Mouse (Mus musculus) cortical plate, adult 2 months (tissue): ENCODE measurements at regions not wholly inside any gene's neighbourhood (a gene's known extent, or its start where the extent isn't known, plus 50 kb on each side); places are given as distances from the start of the nearest gene placed in this dataset.

Experiments used
- H3K27ac ChIP-seq: fragments of 200-500 bp; 2 replicates; pipeline ENCODE4 v1.5.1; 2012; ENCODE audit warnings: low read length, control low read depth, inconsistent platforms; ENCODE audit not compliant: insufficient read depth
- H3K4me1 ChIP-seq: fragments of 200-500 bp; 2 replicates; pipeline ENCODE4 v1.6.1; 2011; ENCODE audit warnings: low read length; ENCODE audit not compliant: control insufficient read depth, insufficient read depth
- H3K4me3 ChIP-seq: fragments of 200-500 bp; 2 replicates; pipeline ENCODE4 v1.5.1; 2011; ENCODE audit warnings: mild to moderate bottlenecking, low read length, control low read depth; ENCODE audit not compliant: insufficient read depth
- CTCF ChIP-seq: fragments of 200-500 bp; IDR thresholded peaks from 2 replicates; pipeline ENCODE4 v1.5.1; 2011; ENCODE audit warnings: mild to moderate bottlenecking, control low read depth, low read length; ENCODE audit not compliant: insufficient read depth; ENCODE audit errors: extremely low read depth
- POLR2A ChIP-seq: fragments of 200-500 bp; IDR thresholded peaks from 2 replicates; pipeline ENCODE4 v1.6.1; 2011; ENCODE audit warnings: mild to moderate bottlenecking, low read length, control low read depth; ENCODE audit not compliant: insufficient read depth; ENCODE audit errors: extremely low read depth

DNA sequence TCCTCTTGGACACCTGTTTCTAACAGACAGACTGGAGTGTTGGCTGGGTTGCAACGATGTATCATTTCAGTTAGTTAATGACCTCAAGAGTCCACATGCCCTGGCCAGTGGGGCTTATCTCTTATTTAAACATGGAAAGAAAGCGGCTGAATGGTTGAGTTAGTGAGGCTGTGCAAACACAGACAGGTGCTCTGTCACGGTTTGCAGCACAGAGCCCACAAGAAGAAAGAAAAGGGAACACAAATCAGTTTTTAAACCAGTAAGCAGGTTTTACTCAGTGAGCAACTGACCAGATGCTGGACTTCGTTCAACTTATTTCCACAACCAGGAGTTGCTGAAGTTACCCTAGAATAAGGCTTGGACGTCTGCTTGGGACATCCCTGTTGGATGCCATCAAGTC lies 86.3 kb downstream of the Qrsl1 start:
- TF ChIP-seq POLR2A (no peak), CTCF (no peak)
- no peak overlapping the region for H3K27ac ChIP-seq

GRCm38 (mm10) chr10:43817522-43818198 lies 83.9 kb downstream of the Qrsl1 start:
- TF ChIP-seq CTCF (no peak), POLR2A (no peak)

More for the DNA sequence above, 86.3 kb downstream of the Qrsl1 start:
- H3K4me1 ChIP-seq, result no peaks in the 10 kb centered on the region
- no peak overlapping the region for H3K4me3 ChIP-seq

GRCm38 (mm10) chr10:43818623-43819022 lies 82.9 kb downstream of the Qrsl1 start:
- TF ChIP-seq CTCF, result no peak
- TF ChIP-seq POLR2A, result no peak
- Histone ChIP-seq H3K27ac (no peak overlapping the region), H3K4me3 (no peak overlapping the region), H3K4me1 (no peaks in the 10 kb centered on the region)

More at GRCm38 (mm10) chr10:43817522-43818198, 83.9 kb downstream of the Qrsl1 start:
- Histone ChIP-seq H3K4me3 (no peak overlapping the region), H3K4me1 (no peaks in the 10 kb centered on the region), H3K27ac (no peak overlapping the region)

GRCm38 (mm10) chr10:43819434-43819833 lies 82.1 kb downstream of the Qrsl1 start:
- no peak overlapping the region for H3K27ac ChIP-seq
- no peaks in the 10 kb centered on the region for H3K4me1 ChIP-seq
- TF ChIP-seq CTCF (no peak), POLR2A (no peak)

GRCm38 (mm10) chr10:43822615-43823014 lies 78.9 kb downstream of the Qrsl1 start:
- TF ChIP-seq POLR2A (no peak), CTCF (no peak)
- Histone ChIP-seq H3K27ac (no peak overlapping the region), H3K4me3 (no peak overlapping the region), H3K4me1 (no peaks in the 10 kb centered on the region)

More at GRCm38 (mm10) chr10:43819434-43819833, 82.1 kb downstream of the Qrsl1 start:
- no peak overlapping the region for H3K4me3 ChIP-seq

GRCm38 (mm10) chr10:43824009-43824408 lies 77.5 kb downstream of the Qrsl1 start:
- no peak overlapping the region for H3K4me3 ChIP-seq
- H3K27ac ChIP-seq, result no peak overlapping the region
- no peak for TF ChIP-seq CTCF
- TF ChIP-seq POLR2A, result no peak

More at GRCm38 (mm10) chr10:43824009-43824408, 77.5 kb downstream of the Qrsl1 start:
- H3K4me1 ChIP-seq, result no peaks in the 10 kb centered on the region
